Comparison of ENCODE assay signal across 8 mouse cellular contexts in genomic region chr2:170222819-170223218, GRCm38 (mm10).
DNase-seq lines count a peak whose midpoint lies in the region; ATAC-seq and TF ChIP-seq lines count a peak whose summit lies in the region.

No protein-coding gene starts in this region.

- TF ChIP-seq CTCF in hindbrain, postnatal 0 days (IDR thresholded peaks at IDR 0.05; ENCODE audit: low read depth), result no peak

- 0% methylated on average over 6 of the region's 6 CpGs for WGBS in lung, embryonic 16.5 days
- whole genome bisulfite sequencing in embryonic facial prominence, embryonic 13.5 days, result 2% methylated on average over 6 of the region's 6 CpGs
- 2% methylated on average over 6 of the region's 6 CpGs for WGBS in hindbrain, postnatal 0 days
- 0% methylated on average over 6 of the region's 6 CpGs for WGBS in midbrain, embryonic 16.5 days

- peak overlapping the region; percentile 85 for H3K27ac ChIP-seq in lung, embryonic 16.5 days (ENCODE audit: low read length)
- H3K27ac ChIP-seq in embryonic facial prominence, embryonic 13.5 days, result peak overlapping the region; percentile 73
- H3K27ac ChIP-seq in hindbrain, postnatal 0 days, result peak overlapping the region; percentile 57
- peak overlapping the region; percentile 17 for H3K27ac ChIP-seq in midbrain, embryonic 16.5 days (ENCODE audit: low read length)

- H3K9me3 ChIP-seq in lung, embryonic 16.5 days (ENCODE audit: control insufficient read depth, low read length), result no peaks in the 10 kb centered on the region
- H3K9me3 ChIP-seq in embryonic facial prominence, embryonic 13.5 days, result no peaks in the 10 kb centered on the region
- no peaks in the 10 kb centered on the region for H3K9me3 ChIP-seq in hindbrain, postnatal 0 days (ENCODE audit: low read length)
- H3K9me3 ChIP-seq in midbrain, embryonic 16.5 days (replicated peaks; ENCODE audit: control insufficient read depth, low read length, poor library complexity, severe bottlenecking), result no peaks in the 10 kb centered on the region

- peak overlapping the region; percentile 4; the same call in 1 of the 2 replicates for H3K4me3 ChIP-seq in lung, embryonic 16.5 days (ENCODE audit: low read length)
- H3K4me3 ChIP-seq in embryonic facial prominence, embryonic 13.5 days, result peak overlapping the region; percentile 11
- H3K4me3 ChIP-seq in hindbrain, postnatal 0 days (ENCODE audit: low read length), result no peak overlapping the region
- no peak overlapping the region for H3K4me3 ChIP-seq in midbrain, embryonic 16.5 days (ENCODE audit: low read depth, low read length)

- no peak for DNase-seq in lung, postnatal 25 days (ENCODE audit: low spot score)
- DNase-seq in hindbrain, postnatal 0 days (ENCODE audit: low spot score), result peak; percentile 53
- DNase-seq in cerebellum, postnatal 14 days, result no peak
- DNase-seq in cerebellum, adult 11-12 months, result no peak
- no peak for DNase-seq in gastrocnemius, adult 18-20 months (ENCODE audit: low spot score)

- H3K9ac ChIP-seq in lung, embryonic 16.5 days (ENCODE audit: low read length), result peak overlapping the region; percentile 63
- H3K9ac ChIP-seq in embryonic facial prominence, embryonic 13.5 days, result no peak overlapping the region; the same call in 1 of the 2 replicates
- H3K9ac ChIP-seq in hindbrain, postnatal 0 days (replicated peaks; ENCODE audit: low read length), result no peak overlapping the region
- no peak overlapping the region for H3K9ac ChIP-seq in midbrain, embryonic 16.5 days (ENCODE audit: low read depth, low read length)

- H3K27me3 ChIP-seq in lung, embryonic 16.5 days (ENCODE audit: control insufficient read depth, insufficient read depth, low read depth, low read length), result no peaks in the 10 kb centered on the region
- H3K27me3 ChIP-seq in embryonic facial prominence, embryonic 13.5 days, result no peaks in the 10 kb centered on the region
- no peaks in the 10 kb centered on the region for H3K27me3 ChIP-seq in hindbrain, postnatal 0 days (ENCODE audit: insufficient read depth, low read length)
- H3K27me3 ChIP-seq in midbrain, embryonic 16.5 days (ENCODE audit: control insufficient read depth, insufficient read depth, low read depth, low read length), result no peaks in the 10 kb centered on the region

- no peaks in the 10 kb centered on the region for H3K36me3 ChIP-seq in lung, embryonic 16.5 days (ENCODE audit: control insufficient read depth, insufficient read depth, low read length)
- no peaks in the 10 kb centered on the region for H3K36me3 ChIP-seq in embryonic facial prominence, embryonic 13.5 days
- no peaks in the 10 kb centered on the region for H3K36me3 ChIP-seq in hindbrain, postnatal 0 days (ENCODE audit: insufficient read depth, low read length)
- H3K36me3 ChIP-seq in midbrain, embryonic 16.5 days (ENCODE audit: control insufficient read depth, insufficient read depth, low read length), result no peaks in the 10 kb centered on the region

- peaks cover 48% of the 10 kb centered on the region for H3K4me1 ChIP-seq in lung, embryonic 16.5 days (replicated peaks; ENCODE audit: control insufficient read depth, insufficient read depth, low read length)
- H3K4me1 ChIP-seq in embryonic facial prominence, embryonic 13.5 days, result peaks cover 53% of the 10 kb centered on the region
- H3K4me1 ChIP-seq in hindbrain, postnatal 0 days (ENCODE audit: insufficient read depth, low read length), result peaks cover 20% of the 10 kb centered on the region; the same call in 1 of the 2 replicates
- peaks cover 52% of the 10 kb centered on the region for H3K4me1 ChIP-seq in midbrain, embryonic 16.5 days (ENCODE audit: control insufficient read depth, insufficient read depth, low read length)

- H3K4me2 ChIP-seq in lung, embryonic 16.5 days (ENCODE audit: low read depth, low read length), result peak overlapping the region; percentile 49
- H3K4me2 ChIP-seq in embryonic facial prominence, embryonic 13.5 days, result peak overlapping the region; percentile 75
- H3K4me2 ChIP-seq in hindbrain, postnatal 0 days (ENCODE audit: low read depth, low read length), result peak overlapping the region; percentile 38; the same call in 1 of the 2 replicates
- H3K4me2 ChIP-seq in midbrain, embryonic 16.5 days (ENCODE audit: low read length), result peak overlapping the region; percentile 4; the same call in 1 of the 2 replicates

- ATAC-seq in lung, embryonic 16.5 days (ENCODE audit: low read depth), result no peak
- ATAC-seq in embryonic facial prominence, embryonic 13.5 days (ENCODE audit: insufficient number of reproducible peaks, insufficient read depth, low FRiP score, low TSS enrichment, low read depth), result no peak
- ATAC-seq in hindbrain, postnatal 0 days, result no peak
- no peak for ATAC-seq in midbrain, embryonic 16.5 days

Comparison
In these comparisons a context has a peak if more than half of its experiments do, and no peak if none do; other contexts are left out.
1. H3K27ac ChIP-seq: peak in every context shown above with its lines; median percentile 85 in lung, embryonic 16.5 days; 73 in embryonic facial prominence, embryonic 13.5 days; 57 in hindbrain, postnatal 0 days; 17 in midbrain, embryonic 16.5 days.
2. H3K4me2 ChIP-seq: peak in every context shown above with its lines; median percentile 75 in embryonic facial prominence, embryonic 13.5 days; 49 in lung, embryonic 16.5 days; 38 in hindbrain, postnatal 0 days; 4 in midbrain, embryonic 16.5 days.
3. H3K4me3 ChIP-seq: peak in lung, embryonic 16.5 days (single experiment) and embryonic facial prominence, embryonic 13.5 days (single experiment); none in hindbrain, postnatal 0 days (single experiment) and midbrain, embryonic 16.5 days (single experiment).